Mouse (Mus musculus) hindbrain, embryonic 15.5 days (tissue): ENCODE results near the gene Prn. TPM values are rescaled to one million over a fixed set of nuclear protein-coding genes. Genes with fewer than 3 reads are reported as not detected.

Source experiments
- ATAC-seq: fragments of 200-750 bp; cut with Nextera tagmentation; 2 replicates; pipeline ENCODE4 v1.8.0; 2017; ENCODE audit warnings: low read depth, moderate number of reproducible peaks, moderate TSS enrichment; ENCODE audit not compliant: low FRiP score
- H3K27ac ChIP-seq: fragments of 300-500 bp; sonication (generic); replicated peaks from 2 replicates; pipeline ENCODE4 v1.5.1; 2015; ENCODE audit warnings: mild to moderate bottlenecking, inconsistent platforms
- H3K27me3 ChIP-seq: fragments of 300-500 bp; sonication (generic); 2 replicates; pipeline ENCODE4 v1.6.1; 2015; ENCODE audit warnings: control low read depth, inconsistent platforms
- H3K36me3 ChIP-seq: fragments of 300-500 bp; sonication (generic); 2 replicates; pipeline ENCODE4 v1.6.1; 2015; ENCODE audit warnings: control low read depth, inconsistent platforms
- H3K4me1 ChIP-seq: fragments of 300-500 bp; sonication (generic); replicated peaks from 2 replicates; pipeline ENCODE4 v1.6.1; 2015; ENCODE audit warnings: control low read depth, inconsistent platforms
- H3K4me2 ChIP-seq: fragments of 300-500 bp; sonication (generic); 2 replicates; pipeline ENCODE4 v1.6.1; 2015; ENCODE audit warnings: moderate library complexity, mild to moderate bottlenecking, inconsistent platforms
- H3K4me3 ChIP-seq: fragments of 300-500 bp; sonication (generic); 2 replicates; pipeline ENCODE4 v1.5.1; 2015; ENCODE audit warnings: mild to moderate bottlenecking, inconsistent platforms
- H3K9ac ChIP-seq: fragments of 300-500 bp; sonication (generic); 2 replicates; pipeline ENCODE4 v1.6.1; 2015; ENCODE audit warnings: inconsistent platforms
- H3K9me3 ChIP-seq: fragments of 300-500 bp; sonication (generic); 2 replicates; pipeline ENCODE4 v1.6.1; 2016; ENCODE audit warnings: control low read depth, inconsistent platforms
- WGBS: fragments of 180-500 bp; shearing (Covaris S2); methylation state at CpG from one replicate; pipeline ENCODE4 v1.1.7; 2015; 5-methylcytosine and 5-hydroxymethylcytosine counted together
- polyA plus RNA-seq: library from polyadenylated mRNA; unstranded; fragments of >200 nt; fragmentation: Nextera tagmentation; extraction: Ambion mirVana; gene quantifications from 2 replicates; pipeline ENCODE4 v1.2.1, GENCODE M21; 2015

Gene Prn
- polyA plus RNA-seq, 1 experiment from 2014 or later, result not detected

DNA sequence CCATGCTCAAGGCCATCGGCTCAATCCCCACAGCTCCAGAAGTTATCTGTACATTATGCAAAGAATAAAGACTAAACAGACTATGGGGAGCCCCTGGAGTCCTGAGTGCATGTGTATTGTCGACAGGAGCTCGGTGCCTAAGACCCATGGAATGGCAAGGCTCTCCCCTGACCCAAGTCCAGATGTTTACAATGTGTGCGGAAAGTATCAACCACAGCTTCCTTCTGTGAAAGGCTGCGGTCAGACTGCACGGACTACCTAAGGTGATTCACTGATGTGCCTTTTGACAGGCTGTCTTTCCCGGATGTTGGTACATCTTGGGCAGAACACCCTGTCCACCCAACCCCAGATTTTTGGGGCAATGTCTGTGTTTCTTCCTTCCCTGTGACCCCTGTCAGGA lies 21.5 kb upstream of the Prn start:
- WGBS, result 85% methylated on average over 7 of the region's 7 CpGs
- no peaks in the 10 kb centered on the region for H3K36me3 ChIP-seq
- no peaks in the 10 kb centered on the region for H3K27me3 ChIP-seq

DNA sequence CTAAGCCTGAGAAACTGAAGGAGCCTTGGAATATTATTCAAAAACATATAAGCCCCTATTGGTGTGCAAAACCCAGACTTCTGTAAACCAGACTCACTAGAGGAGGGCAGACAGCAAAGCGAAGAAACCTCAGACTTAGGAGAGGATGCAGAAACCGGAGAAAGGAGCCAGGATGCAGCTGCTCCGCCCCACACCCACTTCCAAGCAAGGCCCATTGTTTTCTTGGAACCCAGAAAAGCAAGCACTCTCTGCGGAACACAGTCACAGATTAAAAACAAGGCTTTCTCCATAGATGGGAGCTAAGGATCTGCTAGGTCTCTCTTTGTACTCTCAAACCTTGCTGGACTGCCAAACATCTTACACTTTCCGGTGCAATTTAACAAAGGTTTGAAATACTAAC lies 17.2 kb upstream of the Prn start:
- H3K9ac ChIP-seq, result no peak overlapping the region
- no peak for ATAC-seq
- no peaks in the 10 kb centered on the region for H3K9me3 ChIP-seq
- 30% methylated on average over 5 of the region's 5 CpGs for WGBS
- H3K27ac ChIP-seq, result no peak overlapping the region
- no peak overlapping the region for H3K4me3 ChIP-seq
- 0 out of 2 replicates have a peak, but pooled peaks cover 4% of the 10 kb centered on the region for H3K4me1 ChIP-seq
- H3K27me3 ChIP-seq, result no peaks in the 10 kb centered on the region
- H3K36me3 ChIP-seq, result no peaks in the 10 kb centered on the region
- H3K4me2 ChIP-seq, result no peak overlapping the region

More for the DNA sequence above, 21.5 kb upstream of the Prn start:
- no peak overlapping the region for H3K27ac ChIP-seq
- no peak for ATAC-seq
- peaks cover 8% of the 10 kb centered on the region for H3K4me1 ChIP-seq
- no peak overlapping the region for H3K4me2 ChIP-seq
- no peak overlapping the region for H3K4me3 ChIP-seq
- H3K9ac ChIP-seq, result no peak overlapping the region
- no peaks in the 10 kb centered on the region for H3K9me3 ChIP-seq

DNA sequence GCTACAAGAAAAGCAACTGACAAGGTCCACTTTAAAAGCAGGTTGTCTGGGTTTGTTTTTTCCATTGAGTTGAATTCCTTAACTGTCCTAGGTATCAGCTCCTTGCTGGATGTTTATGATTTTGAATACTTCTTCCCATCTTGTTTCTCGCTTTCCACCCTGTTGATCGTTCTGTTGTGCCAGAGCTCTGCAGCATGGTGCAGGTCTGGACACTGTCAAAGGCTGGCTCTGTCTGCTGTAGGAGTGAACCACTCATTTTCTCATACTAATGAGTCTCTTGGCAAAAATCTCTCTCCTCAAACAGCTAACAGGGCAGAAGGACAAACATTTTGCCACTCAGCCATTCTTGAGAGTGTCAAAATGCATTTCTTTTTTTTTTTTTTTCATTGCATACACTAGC lies 14.7 kb upstream of the Prn start:
- H3K4me2 ChIP-seq, result no peak overlapping the region

DNA sequence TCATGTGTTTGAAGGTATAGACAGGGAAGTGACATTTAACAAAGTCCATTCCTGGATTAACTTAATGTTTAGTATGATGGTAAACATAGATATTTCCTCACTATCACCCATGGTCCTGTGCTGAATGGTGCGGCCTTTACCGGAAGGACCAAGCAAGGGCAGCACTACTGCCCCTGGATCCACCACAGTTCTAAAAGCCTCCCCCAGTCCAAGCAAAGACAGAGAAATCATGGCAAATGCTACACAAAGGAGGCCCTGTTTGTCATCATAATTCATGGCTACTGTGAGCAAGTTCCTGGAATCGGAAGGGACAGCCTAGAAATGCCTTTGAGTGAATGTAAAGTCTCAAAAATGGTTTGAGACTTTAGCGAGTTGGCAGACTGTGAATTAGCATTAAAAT lies 13.7 kb upstream of the Prn start:
- H3K4me3 ChIP-seq, result no peak overlapping the region
- H3K4me2 ChIP-seq, result no peak overlapping the region
- no peak overlapping the region for H3K27ac ChIP-seq
- no peak overlapping the region for H3K9ac ChIP-seq
- ATAC-seq, result no peak
- 0 out of 2 replicates have a peak, but pooled peaks cover 4% of the 10 kb centered on the region for H3K4me1 ChIP-seq
- no peaks in the 10 kb centered on the region for H3K36me3 ChIP-seq
- H3K27me3 ChIP-seq, result no peaks in the 10 kb centered on the region
- no peaks in the 10 kb centered on the region for H3K9me3 ChIP-seq
- WGBS, result 94% methylated on average over 4 of the region's 4 CpGs

More for the DNA sequence above, 14.7 kb upstream of the Prn start:
- no peak overlapping the region for H3K9ac ChIP-seq
- ATAC-seq, result no peak
- no peak overlapping the region for H3K4me3 ChIP-seq
- no peaks in the 10 kb centered on the region for H3K27me3 ChIP-seq
- 87% methylated on average over 2 of the region's 2 CpGs for WGBS
- no peak overlapping the region for H3K27ac ChIP-seq
- H3K4me1 ChIP-seq, result 0 out of 2 replicates have a peak, but pooled peaks cover 4% of the 10 kb centered on the region
- no peaks in the 10 kb centered on the region for H3K9me3 ChIP-seq
- H3K36me3 ChIP-seq, result no peaks in the 10 kb centered on the region

DNA sequence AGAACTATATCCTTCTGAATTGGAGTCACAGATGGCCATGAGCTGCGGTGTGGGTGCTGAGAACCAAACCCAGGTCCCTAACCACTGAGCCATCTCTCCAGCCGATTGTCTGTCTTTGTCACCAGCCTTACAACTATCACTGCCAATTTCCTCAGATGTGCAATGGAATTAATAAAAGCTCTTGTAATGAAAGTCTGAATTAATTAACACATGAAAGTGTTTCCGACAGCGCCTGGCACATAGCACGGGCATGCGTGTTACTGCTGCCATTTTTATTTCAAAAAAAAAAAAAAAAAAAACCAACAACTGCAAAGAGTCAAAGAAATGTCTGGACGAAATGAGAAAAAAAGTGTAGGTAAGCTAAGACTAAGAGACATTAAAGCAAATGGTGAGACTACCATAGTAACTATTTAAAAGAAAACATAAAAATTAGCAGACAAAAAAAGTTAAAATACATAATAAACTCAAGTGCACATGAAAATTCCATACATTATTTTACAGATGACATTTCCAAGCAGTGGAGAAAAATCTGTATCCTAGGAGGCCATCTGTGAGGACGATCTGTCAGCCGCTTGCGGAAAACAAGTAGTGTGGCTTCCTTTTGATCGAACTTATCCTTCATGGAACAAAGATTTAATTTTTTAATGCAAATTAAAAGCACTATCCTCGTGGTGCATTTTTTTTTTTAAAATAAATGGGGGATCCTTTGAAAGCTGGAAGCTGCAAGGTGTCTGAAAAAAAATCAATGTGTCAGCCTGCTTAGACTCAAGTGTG lies 12.2 kb upstream of the Prn start:
- 0 out of 2 replicates have a peak, but pooled peaks cover 3% of the 10 kb centered on the region for H3K4me1 ChIP-seq
- H3K9me3 ChIP-seq, result no peaks in the 10 kb centered on the region
- H3K27ac ChIP-seq, result no peak overlapping the region
- no peak overlapping the region for H3K9ac ChIP-seq
- H3K4me2 ChIP-seq, result no peak overlapping the region
- WGBS, result 88% methylated on average over 12 of the region's 12 CpGs
- no peak overlapping the region for H3K4me3 ChIP-seq
- H3K36me3 ChIP-seq, result no peaks in the 10 kb centered on the region
- ATAC-seq, result no peak
- H3K27me3 ChIP-seq, result no peaks in the 10 kb centered on the region

DNA sequence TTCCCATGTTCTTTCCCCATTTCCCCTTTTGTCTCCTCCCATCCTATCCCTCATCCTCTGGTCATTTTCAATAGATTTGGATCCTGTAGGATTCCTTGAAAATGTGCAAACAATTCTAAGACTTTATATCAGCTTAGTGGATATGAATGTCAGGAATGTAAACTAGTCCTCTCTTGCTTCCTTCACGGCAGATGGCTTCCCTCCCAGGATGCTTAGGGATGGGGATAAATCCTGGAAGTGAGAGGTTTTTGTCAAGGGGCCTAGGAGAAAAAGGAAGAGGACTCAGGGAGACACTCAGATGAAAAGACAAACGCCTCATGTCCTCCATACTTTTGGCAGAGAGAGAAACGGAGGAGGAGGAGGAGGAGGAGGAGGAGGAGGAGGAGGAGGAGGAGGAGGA lies 7.3 kb upstream of the Prn start:
- no peak overlapping the region for H3K4me3 ChIP-seq
- H3K36me3 ChIP-seq, result no peaks in the 10 kb centered on the region
- H3K27ac ChIP-seq, result no peak overlapping the region
- WGBS, result 45% methylated on average over 1 of the region's 3 CpGs
- H3K9me3 ChIP-seq, result no peaks in the 10 kb centered on the region
- no peak overlapping the region for H3K4me2 ChIP-seq
- no peak overlapping the region for H3K9ac ChIP-seq
- H3K4me1 ChIP-seq, result no peaks in the 10 kb centered on the region
- no peaks in the 10 kb centered on the region for H3K27me3 ChIP-seq
- no peak for ATAC-seq

DNA sequence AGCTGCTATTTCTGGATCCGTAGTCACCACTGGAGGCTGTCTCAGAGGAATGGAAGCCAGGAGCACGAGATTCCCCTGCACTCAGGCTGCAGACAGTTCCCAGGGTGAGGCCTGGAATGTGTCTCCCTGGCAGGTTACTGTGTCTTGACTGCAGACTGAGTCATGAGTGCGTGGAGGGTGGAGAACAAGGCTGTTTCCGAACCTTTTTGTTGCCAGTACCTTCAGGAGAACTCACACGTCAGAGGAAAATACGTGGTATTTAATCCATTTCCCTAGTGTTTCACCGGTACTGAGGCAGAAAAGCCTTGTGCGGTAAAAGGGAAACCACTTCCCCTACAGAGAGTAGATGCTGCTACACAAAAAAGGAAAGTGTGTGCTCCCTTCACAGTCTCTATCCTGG lies 6.9 kb upstream of the Prn start:
- 46% methylated on average over 8 of the region's 8 CpGs for WGBS

DNA sequence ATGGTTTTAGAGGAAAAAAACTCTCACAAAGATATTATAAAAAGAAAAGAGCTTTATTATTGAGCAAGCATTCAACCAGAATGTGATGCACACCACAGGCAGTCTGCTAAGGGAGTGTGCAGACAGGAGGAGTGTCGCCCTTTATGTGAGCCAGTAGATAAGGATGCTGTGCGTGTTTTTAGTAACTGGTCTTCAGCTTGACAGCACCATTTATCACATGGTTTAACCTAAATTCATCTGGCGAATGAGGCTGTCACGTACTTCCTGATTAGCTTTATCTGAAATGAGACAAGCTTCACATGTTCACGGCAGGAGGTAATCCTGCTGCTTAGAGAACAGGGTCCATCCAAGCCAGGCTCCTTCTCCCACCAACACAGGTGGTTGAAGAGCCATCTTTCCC lies 4.7 kb upstream of the Prn start:
- Histone ChIP-seq H3K9me3 (no peaks in the 10 kb centered on the region), H3K36me3 (no peaks in the 10 kb centered on the region), H3K9ac (no peak overlapping the region), H3K4me2 (no peak overlapping the region), H3K27ac (no peak overlapping the region), H3K4me1 (no peaks in the 10 kb centered on the region), H3K27me3 (no peaks in the 10 kb centered on the region), H3K4me3 (no peak overlapping the region)
- ATAC-seq, result no peak
- 61% methylated on average over 5 of the region's 5 CpGs for WGBS

More for the DNA sequence above, 6.9 kb upstream of the Prn start:
- no peak overlapping the region for H3K9ac ChIP-seq
- ATAC-seq, result no peak
- no peaks in the 10 kb centered on the region for H3K9me3 ChIP-seq
- H3K4me1 ChIP-seq, result no peaks in the 10 kb centered on the region
- no peaks in the 10 kb centered on the region for H3K27me3 ChIP-seq
- H3K4me3 ChIP-seq, result no peak overlapping the region
- H3K4me2 ChIP-seq, result no peak overlapping the region
- no peak overlapping the region for H3K27ac ChIP-seq
- H3K36me3 ChIP-seq, result no peaks in the 10 kb centered on the region

DNA sequence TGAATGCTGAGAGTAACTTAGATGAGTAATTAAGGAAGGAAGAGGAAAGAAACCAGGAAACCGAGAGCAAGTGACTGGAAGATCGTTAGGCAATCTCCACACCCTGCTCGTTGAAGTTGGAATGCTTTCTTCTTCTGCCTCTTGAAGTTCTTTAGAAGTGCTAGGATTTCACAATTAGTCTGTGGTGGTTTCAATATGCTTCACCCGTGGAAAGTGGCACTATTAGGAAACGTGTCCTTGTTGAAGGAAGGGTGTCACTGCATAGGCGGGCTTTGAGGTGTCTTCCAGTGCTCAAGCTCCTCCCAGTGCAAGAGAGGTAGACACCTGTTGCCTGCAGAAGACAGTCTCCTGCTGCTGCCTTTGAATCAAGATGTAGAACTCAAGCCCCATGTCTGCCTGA lies 4.0 kb upstream of the Prn start:
- 85% methylated on average over 6 of the region's 6 CpGs for WGBS
- no peak overlapping the region for H3K9ac ChIP-seq
- no peak overlapping the region for H3K27ac ChIP-seq
- no peak overlapping the region for H3K4me2 ChIP-seq
- H3K4me3 ChIP-seq, result no peak overlapping the region
- H3K36me3 ChIP-seq, result no peaks in the 10 kb centered on the region
- H3K27me3 ChIP-seq, result no peaks in the 10 kb centered on the region
- H3K9me3 ChIP-seq, result no peaks in the 10 kb centered on the region
- peaks cover 1% of the 10 kb centered on the region for H3K4me1 ChIP-seq
- ATAC-seq, result no peak

DNA sequence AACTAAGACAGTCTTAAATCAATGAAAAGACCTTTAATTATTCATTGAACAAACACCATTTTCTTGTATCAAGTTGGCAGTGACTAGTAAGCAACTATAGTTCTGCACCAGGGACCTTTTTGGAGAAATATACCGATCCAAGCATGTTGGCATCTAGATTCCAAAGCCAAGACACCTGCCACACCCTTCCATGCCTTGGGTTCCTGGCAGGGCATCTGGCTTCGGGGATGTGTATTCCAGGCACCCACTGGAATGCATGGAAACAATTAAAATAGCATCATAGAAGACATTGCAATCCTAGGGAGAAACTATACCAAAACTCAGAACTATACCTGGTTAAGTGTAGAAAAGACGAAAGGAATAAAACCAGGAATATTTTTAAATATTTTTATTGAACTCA lies 3.5 kb upstream of the Prn start:
- H3K4me3 ChIP-seq, result no peak overlapping the region
- no peak overlapping the region for H3K9ac ChIP-seq
- no peaks in the 10 kb centered on the region for H3K27me3 ChIP-seq
- peaks cover 6% of the 10 kb centered on the region for H3K4me1 ChIP-seq
- no peaks in the 10 kb centered on the region for H3K9me3 ChIP-seq
- no peak overlapping the region for H3K27ac ChIP-seq
- WGBS, result 83% methylated on average over 3 of the region's 3 CpGs
- H3K36me3 ChIP-seq, result no peaks in the 10 kb centered on the region
- ATAC-seq, result no peak
- H3K4me2 ChIP-seq, result no peak overlapping the region

DNA sequence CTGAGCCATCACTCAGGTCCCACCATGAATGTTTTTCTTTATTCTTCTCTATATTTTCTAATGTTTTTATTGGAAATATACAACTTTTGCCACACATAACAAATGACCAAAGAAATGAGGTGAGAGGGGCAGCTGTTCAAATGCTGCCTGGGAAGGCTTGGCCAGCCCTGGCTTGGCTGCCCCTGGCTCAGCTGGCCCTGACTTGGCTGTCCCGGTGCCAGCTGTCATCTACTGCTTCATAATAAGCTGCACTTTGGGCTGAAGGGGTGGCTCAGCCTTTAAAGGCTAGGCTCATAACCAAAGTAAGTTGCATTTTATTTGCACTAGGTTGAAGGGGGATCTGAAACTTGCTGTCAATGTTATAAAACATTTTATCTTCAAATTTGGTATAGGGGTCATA lies 2.9 kb upstream of the Prn start:
- Histone ChIP-seq H3K27ac (no peak overlapping the region), H3K36me3 (no peaks in the 10 kb centered on the region), H3K9ac (no peak overlapping the region), H3K27me3 (no peaks in the 10 kb centered on the region), H3K4me2 (no peak overlapping the region), H3K4me3 (no peak overlapping the region), H3K9me3 (no peaks in the 10 kb centered on the region), H3K4me1 (peaks cover 12% of the 10 kb centered on the region)
- ATAC-seq, result no peak
- WGBS, result 62% methylated on average over 1 of the region's 1 CpGs

DNA sequence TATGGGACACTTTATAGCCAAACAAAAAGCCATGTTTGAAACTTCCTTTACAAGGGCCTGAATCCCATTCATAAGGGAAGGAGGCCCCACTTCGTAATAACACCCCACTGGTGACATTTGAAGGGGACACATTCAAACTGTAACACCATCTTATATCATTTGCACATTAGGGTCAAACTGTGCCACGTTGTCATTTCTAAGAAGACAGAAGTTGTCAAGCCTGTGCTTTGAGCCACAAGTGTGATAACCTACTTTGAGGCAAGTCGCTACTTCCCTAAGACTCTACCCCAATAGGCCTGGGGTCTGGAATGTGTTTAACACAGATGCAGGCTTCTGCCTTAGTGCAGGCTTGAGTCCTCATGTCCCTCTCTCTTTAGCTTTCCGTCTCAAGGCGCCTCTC lies 2.4 kb upstream of the Prn start:
- Histone ChIP-seq H3K36me3 (no peaks in the 10 kb centered on the region), H3K9me3 (no peaks in the 10 kb centered on the region), H3K27me3 (no peaks in the 10 kb centered on the region), H3K9ac (no peak overlapping the region), H3K4me1 (peaks cover 17% of the 10 kb centered on the region), H3K4me2 (no peak overlapping the region), H3K4me3 (no peak overlapping the region), H3K27ac (no peak overlapping the region)
- 85% methylated on average over 5 of the region's 5 CpGs for WGBS
- no peak for ATAC-seq

DNA sequence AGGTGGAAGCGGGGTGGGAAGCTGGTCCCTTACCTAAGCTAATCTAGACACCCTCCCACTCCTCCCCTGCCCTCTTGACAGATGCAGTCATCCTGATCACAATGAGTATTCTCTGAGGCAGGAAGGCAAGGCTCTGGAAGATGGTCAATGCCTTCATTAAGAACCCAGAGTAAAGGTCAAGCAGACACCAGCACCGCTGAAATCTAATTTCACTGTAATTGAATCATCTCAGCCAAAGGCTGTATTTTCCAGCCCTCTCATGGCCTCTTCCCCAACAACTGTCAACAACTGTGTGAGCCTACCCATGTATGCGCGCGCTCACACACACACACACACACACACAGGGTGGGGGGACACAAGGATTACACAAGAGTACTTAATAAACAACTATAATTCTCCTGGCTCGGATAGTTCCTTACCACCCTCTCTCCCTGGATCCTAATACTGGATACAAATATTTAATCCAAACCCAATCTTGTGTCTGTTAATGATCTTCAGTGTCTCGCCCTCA lies 1.4 kb upstream of the Prn start:
- no peaks in the 10 kb centered on the region for H3K27me3 ChIP-seq
- no peaks in the 10 kb centered on the region for H3K36me3 ChIP-seq
- no peaks in the 10 kb centered on the region for H3K9me3 ChIP-seq
- peaks cover 26% of the 10 kb centered on the region for H3K4me1 ChIP-seq
- no peak overlapping the region for H3K27ac ChIP-seq
- no peak overlapping the region for H3K4me3 ChIP-seq
- no peak overlapping the region for H3K4me2 ChIP-seq
- 79% methylated on average over 7 of the region's 7 CpGs for WGBS
- no peak overlapping the region for H3K9ac ChIP-seq
- ATAC-seq, result no peak
